Mouse (Mus musculus) c-Kit-positive CD71-positive TER-119-negative erythroid progenitor cells, embryonic 14.5 days (primary cell): Measurements from ENCODE around the gene Chid1.
A peak's percentile ranks its signal among the peaks of the same experiment; 100 is the strongest.

Experiments
- DNase-seq: peaks from one replicate; pipeline ENCODE4 v3.0.0-alpha.2; 2013; ENCODE audit warnings: low read depth

Gene Chid1

GRCm38 (mm10) chr7:141558946-141559345 lies 19.3 kb upstream of the Chid1 start:
- DNase-seq = peak; percentile 72

GRCm38 (mm10) chr7:141558329-141558776 lies 18.7 kb upstream of the Chid1 start:
- peak; percentile 63 for DNase-seq

GRCm38 (mm10) chr7:141550464-141550863 lies 10.8 kb upstream of the Chid1 start:
- no peak for DNase-seq

- DNase-seq = no peak
These were observed 9.9 kb upstream of the Chid1 start for GRCm38 (mm10) chr7:141549432-141550061.

GRCm38 (mm10) chr7:141544654-141545053 lies 5.0 kb upstream of the Chid1 start:
- DNase-seq = no peak

GRCm38 (mm10) chr7:141542588-141542987 lies 2.9 kb upstream of the Chid1 start:
- DNase-seq = no peak

- no peak for DNase-seq
These were observed 2.0 kb upstream of the Chid1 start for GRCm38 (mm10) chr7:141541681-141542080.

- DNase-seq = no peak
These were observed 840 bp upstream of the Chid1 start for GRCm38 (mm10) chr7:141540312-141541081.

- no peak for DNase-seq
These were observed 653 bp downstream of the Chid1 start for GRCm38 (mm10) chr7:141538852-141539555.

- DNase-seq = no peak
These were observed 4.1 kb downstream of the Chid1 start for GRCm38 (mm10) chr7:141535570-141535969.

- no peak for DNase-seq
These were observed 14.1 kb downstream of the Chid1 start for GRCm38 (mm10) chr7:141525580-141525925.

GRCm38 (mm10) chr7:141524760-141525579 lies 14.7 kb downstream of the Chid1 start:
- peak; percentile 78 for DNase-seq

- no peak for DNase-seq
These were observed 15.4 kb downstream of the Chid1 start for GRCm38 (mm10) chr7:141524271-141524670.

- DNase-seq = no peak
These were observed 16.6 kb downstream of the Chid1 start for GRCm38 (mm10) chr7:141523007-141523406.

GRCm38 (mm10) chr7:141519795-141520194 lies 19.9 kb downstream of the Chid1 start:
- DNase-seq = no peak

GRCm38 (mm10) chr7:141518926-141519325 lies 20.7 kb downstream of the Chid1 start:
- DNase-seq = no peak

GRCm38 (mm10) chr7:141518296-141518695 lies 21.4 kb downstream of the Chid1 start:
- no peak for DNase-seq

GRCm38 (mm10) chr7:141517638-141518037 lies 22.0 kb downstream of the Chid1 start:
- no peak for DNase-seq

- DNase-seq = no peak
These were observed 28.9 kb downstream of the Chid1 start for GRCm38 (mm10) chr7:141510681-141511191.

- no peak for DNase-seq
These were observed 29.5 kb downstream of the Chid1 start for GRCm38 (mm10) chr7:141510196-141510595.

- DNase-seq = no peak
These were observed 31.5 kb downstream of the Chid1 start for GRCm38 (mm10) chr7:141508160-141508559.

- DNase-seq = no peak
These were observed 33.4 kb downstream of the Chid1 start for GRCm38 (mm10) chr7:141506278-141506677.
